Mouse (Mus musculus) liver, embryonic 15.5 days (tissue): ENCODE data around the gene Cttnbp2nl. TPM values are rescaled to one million over a fixed set of nuclear protein-coding genes. Genes with fewer than 3 reads are reported as not detected.

Source experiments
- ATAC-seq: fragments of 200-750 bp; cut with Nextera tagmentation; 2 replicates; pipeline ENCODE4 v1.8.0; 2017; ENCODE audit warnings: moderate number of reproducible peaks, mild to moderate bottlenecking, moderate library complexity; ENCODE audit not compliant: insufficient read depth
- H3K27ac ChIP-seq: fragments of 300-500 bp; sonication (generic); replicated peaks from 2 replicates; pipeline ENCODE4 v1.5.1; 2015; ENCODE audit warnings: mild to moderate bottlenecking, inconsistent platforms
- H3K27me3 ChIP-seq: fragments of 300-500 bp; sonication (generic); 2 replicates; pipeline ENCODE4 v1.6.1; 2015; ENCODE audit warnings: mild to moderate bottlenecking, inconsistent platforms
- H3K36me3 ChIP-seq: fragments of 300-500 bp; sonication (generic); replicated peaks from 2 replicates; pipeline ENCODE4 v1.6.1; 2015; ENCODE audit warnings: moderate library complexity, mild to moderate bottlenecking, inconsistent platforms
- H3K4me1 ChIP-seq: fragments of 300-500 bp; sonication (generic); replicated peaks from 2 replicates; pipeline ENCODE4 v1.6.1; 2015; ENCODE audit warnings: inconsistent platforms
- H3K4me2 ChIP-seq: fragments of 300-500 bp; sonication (generic); 2 replicates; pipeline ENCODE4 v1.6.1; 2015; ENCODE audit warnings: moderate library complexity, mild to moderate bottlenecking, inconsistent platforms
- H3K4me3 ChIP-seq: fragments of 300-500 bp; sonication (generic); replicated peaks from 2 replicates; pipeline ENCODE4 v1.5.1; 2015; ENCODE audit warnings: mild to moderate bottlenecking, inconsistent platforms
- H3K9ac ChIP-seq: fragments of 300-500 bp; sonication (generic); 2 replicates; pipeline ENCODE4 v1.6.1; 2015; ENCODE audit warnings: moderate library complexity, mild to moderate bottlenecking, inconsistent platforms
- H3K9me3 ChIP-seq: fragments of 300-500 bp; sonication (generic); replicated peaks from 2 replicates; pipeline ENCODE4 v1.6.1; 2016; ENCODE audit warnings: inconsistent platforms
- WGBS: fragments of 180-500 bp; shearing (Covaris S2); methylation state at CpG from one replicate; pipeline ENCODE4 v1.1.7; 2015; ENCODE audit warnings: mixed read lengths; ENCODE audit not compliant: insufficient replicate concordance; 5-methylcytosine and 5-hydroxymethylcytosine counted together
- polyA plus RNA-seq: library from polyadenylated mRNA; unstranded; fragments of >200 nt; fragmentation: Nextera tagmentation; extraction: Ambion mirVana; gene quantifications from 2 replicates; pipeline ENCODE4 v1.2.1, GENCODE M21; 2015

The Cttnbp2nl gene
- polyA plus RNA-seq, 1 experiment from 2014 or later: 2.1 TPM

- ATAC-seq: 0 out of 2 replicates have a peak, but pooled peaks have one; percentile 5
- Histone ChIP-seq H3K9me3 (no peaks in the 10 kb centered on the region), H3K4me2 (no peak overlapping the region), H3K4me3 (no peak overlapping the region), H3K4me1 (no peaks in the 10 kb centered on the region), H3K27ac (no peak overlapping the region), H3K9ac (no peak overlapping the region), H3K36me3 (no peaks in the 10 kb centered on the region), H3K27me3 (no peaks in the 10 kb centered on the region)
- whole genome bisulfite sequencing: 26% methylated on average over 7 of the region's 7 CpGs
Observed at GRCm38 (mm10) chr3:105078231-105078826, 25.4 kb upstream of the Cttnbp2nl start.

- ATAC-seq: no peak
- H3K36me3 ChIP-seq: no peaks in the 10 kb centered on the region
- H3K4me1 ChIP-seq: no peaks in the 10 kb centered on the region
- no peaks in the 10 kb centered on the region for H3K9me3 ChIP-seq
- 78% methylated on average over 5 of the region's 5 CpGs for WGBS
- no peak overlapping the region for H3K9ac ChIP-seq
- no peak overlapping the region for H3K4me3 ChIP-seq
- no peaks in the 10 kb centered on the region for H3K27me3 ChIP-seq
- H3K4me2 ChIP-seq: no peak overlapping the region
- H3K27ac ChIP-seq: no peak overlapping the region
Observed at GRCm38 (mm10) chr3:105075796-105076195, 22.9 kb upstream of the Cttnbp2nl start.

DNA sequence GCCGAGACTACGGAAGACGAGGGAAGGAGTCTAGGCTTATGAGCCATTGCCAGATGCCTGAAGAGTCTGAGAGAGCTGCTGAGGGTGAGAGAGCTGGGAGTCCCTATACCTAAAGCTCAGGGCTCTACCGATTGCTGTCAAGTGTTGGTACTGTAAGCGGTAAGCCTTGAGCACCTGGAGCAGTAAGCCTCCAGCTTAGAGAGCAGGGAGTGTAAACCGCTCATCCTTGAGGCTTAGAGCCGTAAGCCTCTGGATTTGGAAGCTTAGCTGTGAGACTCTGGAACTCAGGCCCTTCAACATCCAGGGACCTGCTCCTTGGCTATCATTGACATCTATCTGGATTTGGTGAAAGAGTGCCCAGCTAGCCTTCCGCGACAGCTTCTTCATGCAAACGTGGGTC is 19.6 kb upstream of the Cttnbp2nl start:
- ATAC-seq: no peak
- Histone ChIP-seq H3K27ac (no peak overlapping the region), H3K36me3 (no peaks in the 10 kb centered on the region), H3K9ac (no peak overlapping the region), H3K4me1 (no peaks in the 10 kb centered on the region), H3K4me3 (no peak overlapping the region), H3K4me2 (no peak overlapping the region), H3K27me3 (no peaks in the 10 kb centered on the region), H3K9me3 (no peaks in the 10 kb centered on the region)
- WGBS: 77% methylated on average over 10 of the region's 10 CpGs

DNA sequence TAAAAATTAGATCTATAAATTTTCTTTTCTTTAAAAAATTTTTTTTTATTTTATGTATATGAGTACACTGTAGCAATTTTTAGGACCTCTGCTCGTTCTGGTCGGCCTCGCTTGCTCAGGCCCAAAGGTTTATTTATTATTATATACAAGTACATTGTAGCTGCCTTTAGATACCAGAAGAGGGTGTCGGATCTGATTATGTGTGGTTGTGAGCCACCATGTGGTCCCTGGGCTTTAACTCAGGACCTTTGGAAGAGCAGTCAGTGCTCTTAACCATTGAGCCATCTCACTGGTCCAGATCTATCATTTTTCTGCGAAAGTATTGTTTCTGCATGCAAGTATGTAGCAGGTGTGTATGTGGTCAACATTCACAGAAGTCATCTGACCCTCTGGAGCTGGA is 18.3 kb upstream of the Cttnbp2nl start:
- Histone ChIP-seq H3K27me3 (no peaks in the 10 kb centered on the region), H3K36me3 (no peaks in the 10 kb centered on the region), H3K4me3 (no peak overlapping the region), H3K27ac (no peak overlapping the region), H3K9ac (no peak overlapping the region), H3K4me2 (no peak overlapping the region), H3K4me1 (no peaks in the 10 kb centered on the region), H3K9me3 (no peaks in the 10 kb centered on the region)
- no peak for ATAC-seq
- WGBS: 72% methylated on average over 5 of the region's 5 CpGs

- Histone ChIP-seq H3K9me3 (no peaks in the 10 kb centered on the region), H3K9ac (no peak overlapping the region), H3K36me3 (no peaks in the 10 kb centered on the region), H3K4me2 (no peak overlapping the region), H3K27me3 (no peaks in the 10 kb centered on the region), H3K4me3 (no peak overlapping the region), H3K27ac (no peak overlapping the region), H3K4me1 (no peaks in the 10 kb centered on the region)
- WGBS: 72% methylated on average over 8 of the region's 8 CpGs
- ATAC-seq: no peak
Observed at GRCm38 (mm10) chr3:105070553-105070952, 17.6 kb upstream of the Cttnbp2nl start.

DNA sequence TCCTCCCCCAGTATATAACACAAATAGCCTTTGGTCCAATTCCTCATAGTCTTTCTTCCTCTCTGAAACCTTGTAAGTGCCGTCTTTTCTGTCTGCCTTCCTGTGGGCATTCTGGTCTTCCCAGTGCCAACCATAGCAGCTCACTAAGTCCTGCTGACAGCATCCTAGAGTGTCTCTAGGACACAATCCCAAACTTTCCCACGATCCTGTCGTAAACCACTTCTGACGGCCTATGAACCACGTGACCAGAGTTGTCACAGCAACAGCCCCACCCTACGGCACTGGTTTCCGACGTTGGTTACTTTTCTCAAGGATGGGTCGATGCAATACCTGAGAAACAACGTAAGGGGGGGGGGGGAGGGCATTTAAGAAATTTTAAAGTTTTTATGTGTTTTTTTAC is 13.6 kb upstream of the Cttnbp2nl start, which contains the start of gene 4930564D02Rik:
TSS of gene 4930564D02Rik (plus strand) at position 301 of the 400 bp plus-strand sequence.
- ATAC-seq: no peak
- WGBS: 70% methylated on average over 10 of the region's 10 CpGs

GRCm38 (mm10) chr3:105062676-105063075 is 9.7 kb upstream of the Cttnbp2nl start:
- Histone ChIP-seq H3K27me3 (peaks cover 31% of the 10 kb centered on the region), H3K4me3 (no peak overlapping the region), H3K36me3 (no peaks in the 10 kb centered on the region), H3K4me2 (no peak overlapping the region), H3K9me3 (no peaks in the 10 kb centered on the region), H3K9ac (no peak overlapping the region), H3K4me1 (0 out of 2 replicates have a peak, but pooled peaks cover 3% of the 10 kb centered on the region), H3K27ac (no peak overlapping the region)
- ATAC-seq: no peak
- WGBS: 65% methylated on average over 9 of the region's 9 CpGs

More for the DNA sequence above, 13.6 kb upstream of the Cttnbp2nl start, which contains the start of gene 4930564D02Rik:
- Histone ChIP-seq H3K36me3 (no peaks in the 10 kb centered on the region), H3K27me3 (peaks cover 5% of the 10 kb centered on the region), H3K4me1 (no peaks in the 10 kb centered on the region), H3K4me3 (no peak within 1 kb of the TSS), H3K27ac (no peak within 1 kb of the TSS), H3K9me3 (no peaks in the 10 kb centered on the region), H3K4me2 (no peak within 1 kb of the TSS), H3K9ac (no peak within 1 kb of the TSS)

GRCm38 (mm10) chr3:105061991-105062390 is 9.0 kb upstream of the Cttnbp2nl start:
- no peak overlapping the region for H3K27ac ChIP-seq
- WGBS: 30% methylated on average over 1 of the region's 1 CpGs
- no peak for ATAC-seq

GRCm38 (mm10) chr3:105061496-105061895 is 8.6 kb upstream of the Cttnbp2nl start:
- Histone ChIP-seq H3K27me3 (peaks cover 31% of the 10 kb centered on the region), H3K9ac (no peak overlapping the region), H3K9me3 (no peaks in the 10 kb centered on the region), H3K4me2 (no peak overlapping the region), H3K4me1 (0 out of 2 replicates have a peak, but pooled peaks cover 3% of the 10 kb centered on the region), H3K27ac (no peak overlapping the region), H3K4me3 (no peak overlapping the region), H3K36me3 (no peaks in the 10 kb centered on the region)
- 51% methylated on average over 3 of the region's 3 CpGs for WGBS
- ATAC-seq: no peak

More at GRCm38 (mm10) chr3:105061991-105062390, 9.0 kb upstream of the Cttnbp2nl start:
- Histone ChIP-seq H3K4me2 (no peak overlapping the region), H3K9ac (no peak overlapping the region), H3K9me3 (no peaks in the 10 kb centered on the region), H3K4me3 (no peak overlapping the region), H3K27me3 (peaks cover 31% of the 10 kb centered on the region), H3K36me3 (no peaks in the 10 kb centered on the region), H3K4me1 (0 out of 2 replicates have a peak, but pooled peaks cover 3% of the 10 kb centered on the region)

- no peak overlapping the region for H3K27ac ChIP-seq
- H3K27me3 ChIP-seq: peaks cover 31% of the 10 kb centered on the region
- 40% methylated on average over 6 of the region's 6 CpGs for WGBS
- no peak for ATAC-seq
- no peaks in the 10 kb centered on the region for H3K9me3 ChIP-seq
- no peaks in the 10 kb centered on the region for H3K36me3 ChIP-seq
- no peak overlapping the region for H3K4me2 ChIP-seq
- H3K4me3 ChIP-seq: no peak overlapping the region
- H3K9ac ChIP-seq: no peak overlapping the region
- 0 out of 2 replicates have a peak, but pooled peaks cover 3% of the 10 kb centered on the region for H3K4me1 ChIP-seq
Observed at GRCm38 (mm10) chr3:105060992-105061391, 8.0 kb upstream of the Cttnbp2nl start.

DNA sequence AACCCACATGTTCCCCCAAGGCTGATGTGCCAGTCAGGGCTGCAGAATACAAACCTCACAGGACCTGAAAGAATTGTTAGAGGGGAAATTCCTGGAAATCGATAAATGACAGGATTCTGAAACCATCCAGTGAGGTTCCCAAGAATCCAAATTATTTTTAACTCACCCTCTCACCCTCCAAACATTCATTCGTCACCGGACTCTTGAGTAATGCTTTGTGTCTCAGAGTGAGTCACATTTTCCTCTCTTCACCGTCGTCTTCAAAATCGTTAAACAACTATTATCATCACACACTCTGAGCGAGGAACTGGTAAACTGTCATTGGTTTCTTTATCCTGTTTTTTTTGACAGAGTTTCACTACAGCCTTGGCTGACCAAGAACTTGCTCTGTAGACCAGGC is 7.0 kb upstream of the Cttnbp2nl start:
- H3K27ac ChIP-seq: no peak overlapping the region
- no peak overlapping the region for H3K4me2 ChIP-seq
- H3K4me3 ChIP-seq: no peak overlapping the region
- 31% methylated on average over 7 of the region's 7 CpGs for WGBS
- ATAC-seq: no peak
- H3K9ac ChIP-seq: no peak overlapping the region
- no peaks in the 10 kb centered on the region for H3K36me3 ChIP-seq
- H3K27me3 ChIP-seq: peaks cover 35% of the 10 kb centered on the region
- H3K9me3 ChIP-seq: no peaks in the 10 kb centered on the region
- H3K4me1 ChIP-seq: 0 out of 2 replicates have a peak, but pooled peaks cover 3% of the 10 kb centered on the region
